Mouse (Mus musculus) embryonic fibroblast, embryonic 13.5 days (primary cell): ENCODE data around the gene Ankrd52.

Experiments
- CTCF ChIP-seq: IDR thresholded peaks from 2 replicates; pipeline ENCODE4 v1.5.1; 2011; ENCODE audit warnings: mild to moderate bottlenecking, control low read depth, low read length, moderate library complexity, borderline replicate concordance; ENCODE audit not compliant: insufficient read depth
- POLR2A ChIP-seq: IDR thresholded peaks from 2 replicates; pipeline ENCODE4 v1.6.1; 2011; ENCODE audit warnings: low read depth, mild to moderate bottlenecking, control low read depth, low read length, moderate library complexity

- TF ChIP-seq POLR2A (no peak), CTCF (no peak)
Observed at GRCm38 (mm10) chr10:128388941-128389340, 12.0 kb downstream of the Ankrd52 start.
